Mouse (Mus musculus): ENCODE results near the gene Slc25a47. TPM values are rescaled to one million over a fixed set of nuclear protein-coding genes. Genes with fewer than 3 reads are reported as not detected.
A peak's percentile ranks its signal among the peaks of the same experiment; 100 is the strongest.

Gene Slc25a47
- total RNA-seq (2012; rRNA removed): 5.3 and 6.1 TPM in 2 replicates
- 2.7 and 3.1 TPM in 2 replicates for total RNA-seq (2014; rRNA removed)
- 3.0 and 3.5 TPM in 2 replicates for polyA plus RNA-seq (2012; ENCODE audit: insufficient read length, low read depth)

DNA sequence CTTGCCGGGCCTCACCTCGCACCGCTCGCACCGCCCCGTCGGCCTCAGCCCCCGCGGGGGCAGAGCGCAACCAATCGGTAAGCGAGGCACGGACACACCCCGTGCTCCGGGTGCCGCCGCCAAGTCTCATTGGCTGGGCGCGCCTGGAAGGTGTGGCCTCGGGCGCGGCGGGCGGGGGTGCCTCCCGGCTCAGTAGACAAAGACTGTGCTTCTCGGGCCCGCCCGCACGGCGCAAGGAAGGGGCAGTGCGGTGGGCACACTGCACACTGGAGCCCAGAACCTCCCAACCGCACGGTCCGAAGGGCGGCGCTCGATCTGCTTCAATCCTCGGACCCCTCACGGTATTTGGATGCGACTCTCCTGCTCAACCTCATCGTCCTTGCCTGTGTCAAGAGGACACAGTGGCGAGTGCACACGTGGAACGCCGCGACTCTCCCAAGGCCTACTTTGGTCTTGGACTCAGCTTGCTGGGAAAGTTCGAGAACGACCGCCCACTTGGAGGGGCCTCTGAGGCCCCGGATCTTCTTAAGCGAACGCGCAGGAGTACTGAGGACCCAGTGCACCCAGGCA, at the start of gene Slc25a47, which contains the start of gene Slc25a29:
Slc25a47 (plus strand) TSS at position 207 of the 570 bp plus-strand sequence.
Slc25a29 (minus strand) TSS at position 44 of the 570 bp plus-strand sequence.
- dilution Hi-C loops (cut with MboI; ENCODE audit: extremely low pct_ligation_motif_present, extremely low pct_unique_long_range_greater_than_20kb, low sequenced_read_pairs) (no loop called here), in situ Hi-C loops (cut with MboI; ENCODE audit: low pct_ligation_motif_present, low pct_unique_long_range_greater_than_20kb, low sequenced_read_pairs) (no loop called here)
- Histone ChIP-seq H3K9me3 (replicated peaks; ENCODE audit: low read length) (no peaks in the 10 kb centered on the region), H3K36me3 (replicated peaks in 1 of 2; ENCODE audit: control insufficient read depth in 1 of 2, insufficient read depth in 1 of 2, low read length in 1 of 2) (peaks cover 5 to 47% of the 10 kb centered on the region in 2 experiments), H3K9ac (ENCODE audit: insufficient read depth, low read depth) (peak within 1 kb of the TSS; percentile 70), H3K4me3 (replicated peaks in 1 of 3; ENCODE audit: low read depth in 2 of 3, low read length in 2 of 3, poor library complexity in 1 of 3) (peak within 1 kb of the TSS; percentile 66 to 71 (median 71)), H3K79me2 (replicated peaks; ENCODE audit: control insufficient read depth, extremely low read depth, insufficient read depth, poor library complexity, severe bottlenecking) (peaks cover 6% of the 10 kb centered on the region; the same call in 1 of the 2 replicates), H3K4me1 (ENCODE audit: control insufficient read depth in 1 of 2, insufficient read depth in 2 of 2) (peaks cover 12 to 24% of the 10 kb centered on the region in 2 experiments), H3K27me3 (replicated peaks) (no peaks in the 10 kb centered on the region), H3K27ac (ENCODE audit: insufficient read depth, low read depth) (no peak within 1 kb of the TSS), H3K4me2 (ENCODE audit: insufficient read depth, low read depth, poor library complexity, severe bottlenecking) (peak within 1 kb of the TSS; percentile 83)
- DNase-seq (ENCODE audit: extremely low read depth): peak; percentile 87
- TF ChIP-seq MYC (IDR thresholded peaks at IDR 0.05; ENCODE audit: low read depth, low read length): peak; percentile 90
- 0 out of 2 replicates have a peak, but pooled peaks have one; percentile 19 for TF ChIP-seq UBTF (IDR thresholded peaks at IDR 0.05; ENCODE audit: low read depth, low read length)
- TF ChIP-seq MAFK (IDR thresholded peaks at IDR 0.05; ENCODE audit: insufficient replicate concordance, low read length): no peak
- no peak; the same call in 1 of the 2 replicates for TF ChIP-seq TBP (conservative IDR thresholded peaks at IDR 0.05; ENCODE audit: low read depth, low read length)
- TF ChIP-seq IRF4 (IDR thresholded peaks at IDR 0.05; ENCODE audit: low read depth, low read length): peak; percentile 15; the same call in 1 of the 2 replicates
- peak; percentile 89 for TF ChIP-seq MAX (IDR thresholded peaks at IDR 0.05; ENCODE audit: low read length)
- no peak for TF ChIP-seq RCOR1 (conservative IDR thresholded peaks at IDR 0.05; ENCODE audit: low read depth, low read length)
- TF ChIP-seq NRF1 (IDR thresholded peaks at IDR 0.05; ENCODE audit: low read depth, low read length): 0 out of 2 replicates have a peak, but pooled peaks have one; percentile 3
- TF ChIP-seq POLR2A (IDR thresholded peaks at IDR 0.05; ENCODE audit: low read depth, low read length): peak; percentile 79
- TF ChIP-seq SMC3 (IDR thresholded peaks at IDR 0.05; ENCODE audit: low read depth, low read length): no peak
- peak; percentile 97 for TF ChIP-seq MAZ (IDR thresholded peaks at IDR 0.05; ENCODE audit: low read depth, low read length)
- peak; percentile 71 for TF ChIP-seq SIN3A (IDR thresholded peaks at IDR 0.05; ENCODE audit: low read length)
- TF ChIP-seq USF1 (IDR thresholded peaks at IDR 0.05; ENCODE audit: low read depth, low read length): no peak
- no peak for TF ChIP-seq HCFC1 (IDR thresholded peaks at IDR 0.05; ENCODE audit: low read depth, low read length)
- TF ChIP-seq USF2 (conservative IDR thresholded peaks at IDR 0.05; ENCODE audit: low read depth, low read length): no peak
- no peak; the same call in 1 of the 2 replicates for TF ChIP-seq ELF1 (IDR thresholded peaks at IDR 0.05; ENCODE audit: low read depth, low read length)
- TF ChIP-seq MXI1 (IDR thresholded peaks at IDR 0.05; ENCODE audit: low read depth, low read length): peak; percentile 95
- TF ChIP-seq NELFE (IDR thresholded peaks at IDR 0.05; ENCODE audit: low read depth, low read length): peak; percentile 66; the same call in 1 of the 2 replicates
- TF ChIP-seq TCF12 (IDR thresholded peaks at IDR 0.05; ENCODE audit: low read depth, low read length): peak; percentile 36

DNA sequence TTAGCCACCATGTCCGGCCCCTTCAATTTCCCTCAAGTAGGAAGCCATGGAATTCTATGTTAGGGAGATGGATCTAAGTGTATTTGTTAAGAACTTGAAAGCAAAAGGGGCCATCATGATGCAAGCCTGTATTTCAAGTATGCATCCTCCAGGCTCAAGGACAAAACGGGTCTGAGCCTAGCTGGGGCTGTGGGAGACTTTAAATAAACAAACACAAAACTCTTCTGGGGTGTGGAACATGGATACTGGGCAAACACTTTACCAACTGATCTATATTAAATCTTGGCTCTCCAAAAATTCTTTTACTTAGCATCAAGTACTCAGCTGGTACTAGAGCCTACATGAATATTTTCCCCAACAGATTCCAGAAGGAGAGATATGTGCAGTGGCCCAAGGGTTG, 48.5 kb upstream of the Slc25a47 start:
- dilution Hi-C loops (cut with MboI; ENCODE audit: extremely low pct_ligation_motif_present, extremely low pct_unique_long_range_greater_than_20kb, low sequenced_read_pairs) (no loop called here), in situ Hi-C loops (cut with MboI; ENCODE audit: low pct_ligation_motif_present, low pct_unique_long_range_greater_than_20kb, low sequenced_read_pairs) (no loop called here)
- Histone ChIP-seq H3K27ac (ENCODE audit: insufficient read depth, low read depth) (no peak overlapping the region), H3K4me3 (replicated peaks in 1 of 3; ENCODE audit: low read depth in 2 of 3, low read length in 2 of 3, poor library complexity in 1 of 3) (no peak overlapping the region), H3K9me3 (replicated peaks; ENCODE audit: low read length) (peaks cover 5% of the 10 kb centered on the region), H3K36me3 (replicated peaks in 1 of 2; ENCODE audit: control insufficient read depth in 1 of 2, insufficient read depth in 1 of 2, low read length in 1 of 2) (peaks cover 5 to 38% of the 10 kb centered on the region in 2 experiments), H3K4me1 (ENCODE audit: control insufficient read depth in 1 of 2, insufficient read depth in 2 of 2) (peaks cover 2 to 23% of the 10 kb centered on the region in 2 experiments; a peak in 2 of 4 replicates), H3K4me2 (ENCODE audit: insufficient read depth, low read depth, poor library complexity, severe bottlenecking) (no peak overlapping the region), H3K79me2 (replicated peaks; ENCODE audit: control insufficient read depth, extremely low read depth, insufficient read depth, poor library complexity, severe bottlenecking) (peaks cover 52% of the 10 kb centered on the region), H3K27me3 (replicated peaks) (no peaks in the 10 kb centered on the region), H3K9ac (ENCODE audit: insufficient read depth, low read depth) (no peak overlapping the region)
- no peak for DNase-seq (ENCODE audit: extremely low read depth)
- TF ChIP-seq ZKSCAN1 (IDR thresholded peaks at IDR 0.05; ENCODE audit: borderline replicate concordance, low read depth, low read length): no peak
- TF ChIP-seq USF1 (IDR thresholded peaks at IDR 0.05; ENCODE audit: low read depth, low read length): no peak
- no peak for TF ChIP-seq HCFC1 (IDR thresholded peaks at IDR 0.05; ENCODE audit: low read depth, low read length)
- TF ChIP-seq RCOR1 (conservative IDR thresholded peaks at IDR 0.05; ENCODE audit: low read depth, low read length): no peak
- no peak for TF ChIP-seq CHD1 (IDR thresholded peaks at IDR 0.05; ENCODE audit: low read depth, low read length)
- no peak for TF ChIP-seq NRF1 (IDR thresholded peaks at IDR 0.05; ENCODE audit: low read depth, low read length)
